Mouse (Mus musculus): ENCODE results near the gene Cmss1. TPM values are rescaled to one million over a fixed set of nuclear protein-coding genes. Genes with fewer than 3 reads are reported as not detected.
A peak's percentile ranks its signal among the peaks of the same experiment; 100 is the strongest.

Cmss1 gene
- total RNA-seq, 2 experiments from 2014 or later, result 15.9 to 16.1 TPM

- DNase-seq (ENCODE audit: low spot score in 2 of 2), result no peak
These were observed 46.5 kb downstream of the Cmss1 start for GRCm38 (mm10) chr16:57560185-57560584.

- DNase-seq (ENCODE audit: low spot score in 2 of 2), result no peak
These were observed 48.4 kb downstream of the Cmss1 start for GRCm38 (mm10) chr16:57558258-57558657.

GRCm38 (mm10) chr16:57556244-57556643 is 50.4 kb downstream of the Cmss1 start:
- no peak for DNase-seq (ENCODE audit: low spot score in 2 of 2)

- no peak for DNase-seq (ENCODE audit: low spot score in 2 of 2)
These were observed 51.0 kb downstream of the Cmss1 start for GRCm38 (mm10) chr16:57555667-57556066.

GRCm38 (mm10) chr16:57554886-57555400 is 51.7 kb downstream of the Cmss1 start:
- no peak for DNase-seq (ENCODE audit: low spot score in 2 of 2)

GRCm38 (mm10) chr16:57553235-57553634 is 53.4 kb downstream of the Cmss1 start:
- no peak for DNase-seq (ENCODE audit: low spot score in 2 of 2)

GRCm38 (mm10) chr16:57552709-57553108 is 54.0 kb downstream of the Cmss1 start:
- no peak for DNase-seq (ENCODE audit: low spot score in 2 of 2)

- no peak for DNase-seq (ENCODE audit: low spot score in 2 of 2)
These were observed 55.0 kb downstream of the Cmss1 start for GRCm38 (mm10) chr16:57551617-57552016.

- DNase-seq (ENCODE audit: low spot score in 2 of 2), result no peak
These were observed 55.8 kb downstream of the Cmss1 start for GRCm38 (mm10) chr16:57550817-57551216.

- DNase-seq (ENCODE audit: low spot score in 2 of 2), result no peak
These were observed 56.6 kb downstream of the Cmss1 start for GRCm38 (mm10) chr16:57550088-57550487.

GRCm38 (mm10) chr16:57549061-57550037 is 57.3 kb downstream of the Cmss1 start:
- peak; percentile 17 to 32 for DNase-seq (ENCODE audit: low spot score in 2 of 2)

GRCm38 (mm10) chr16:57548608-57549007 is 58.1 kb downstream of the Cmss1 start:
- DNase-seq (ENCODE audit: low spot score in 2 of 2), result no peak

- DNase-seq (ENCODE audit: low spot score in 2 of 2), result no peak
These were observed 60.3 kb downstream of the Cmss1 start for GRCm38 (mm10) chr16:57546355-57546754.

- DNase-seq (ENCODE audit: low spot score in 2 of 2), result no peak
These were observed 62.2 kb downstream of the Cmss1 start for GRCm38 (mm10) chr16:57544441-57544840.

GRCm38 (mm10) chr16:57543243-57543642 is 63.4 kb downstream of the Cmss1 start:
- DNase-seq (ENCODE audit: low spot score in 2 of 2), result no peak

GRCm38 (mm10) chr16:57536511-57536910 is 70.2 kb downstream of the Cmss1 start:
- no peak for DNase-seq (ENCODE audit: low spot score in 2 of 2)

GRCm38 (mm10) chr16:57534811-57535210 is 71.9 kb downstream of the Cmss1 start:
- no peak for DNase-seq (ENCODE audit: low spot score in 2 of 2)

- no peak for DNase-seq (ENCODE audit: low spot score in 2 of 2)
These were observed 72.3 kb downstream of the Cmss1 start for GRCm38 (mm10) chr16:57534365-57534764.

- no peak for DNase-seq (ENCODE audit: low spot score in 2 of 2)
These were observed 74.6 kb downstream of the Cmss1 start for GRCm38 (mm10) chr16:57532081-57532493.

- DNase-seq (ENCODE audit: low spot score in 2 of 2), result no peak
These were observed 76.1 kb downstream of the Cmss1 start for GRCm38 (mm10) chr16:57530547-57530946.

GRCm38 (mm10) chr16:57528457-57528856 is 78.2 kb downstream of the Cmss1 start:
- no peak for DNase-seq (ENCODE audit: low spot score in 2 of 2)

- DNase-seq (ENCODE audit: low spot score in 2 of 2), result no peak
These were observed 79.8 kb downstream of the Cmss1 start for GRCm38 (mm10) chr16:57526893-57527292.

All from layer of hippocampus, postnatal 14 days (tissue).